Mouse (Mus musculus): ENCODE measurements around the gene Pcca.

Pcca gene

DNA sequence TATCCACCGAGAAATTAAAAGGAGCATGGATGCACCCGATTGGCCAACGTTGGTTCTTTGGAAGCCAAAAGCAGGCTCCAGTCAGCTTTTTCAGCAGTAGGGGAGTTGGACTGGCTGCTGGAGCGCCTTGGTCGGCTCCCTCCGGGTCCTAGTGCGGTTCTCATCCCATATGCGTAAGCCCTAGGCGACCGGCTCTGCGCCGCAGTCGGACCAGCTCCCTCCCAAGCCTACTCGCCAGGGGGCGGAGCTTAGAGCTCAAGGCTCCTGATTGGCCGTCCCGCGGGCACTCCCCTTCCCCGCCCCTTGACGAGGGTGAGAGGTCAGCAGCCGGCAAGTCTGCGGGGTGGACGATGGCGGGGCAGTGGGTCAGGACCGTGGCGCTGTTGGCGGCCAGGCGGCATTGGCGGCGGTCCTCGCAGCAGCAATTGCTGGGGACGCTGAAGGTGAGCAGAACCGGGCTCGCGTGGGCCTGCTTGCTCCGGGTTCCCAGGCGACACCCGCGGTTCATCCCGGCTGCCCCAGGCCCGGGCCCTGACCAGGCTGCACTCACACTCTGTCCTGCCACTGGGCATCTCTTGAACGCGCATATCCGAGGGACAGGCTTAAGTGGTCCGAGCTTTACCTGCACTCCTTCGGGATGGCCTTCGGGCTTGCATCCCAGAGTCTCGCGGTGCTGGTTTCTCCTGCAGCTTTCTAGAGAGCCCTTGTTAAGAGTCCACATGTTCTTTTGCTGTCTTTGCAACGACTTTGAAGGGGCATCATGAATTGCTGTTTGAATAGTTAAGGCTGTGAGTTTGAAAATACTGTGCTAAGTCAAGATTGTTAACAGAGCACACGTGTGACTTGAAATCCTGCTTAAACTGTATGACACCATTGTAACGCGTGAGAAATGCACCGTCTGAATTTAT, at the start of gene Pcca:
Pcca (plus strand) TSS at position 308 of the 908 bp plus-strand sequence.
- in situ Hi-C loops (cut with MboI, MseI): no loop called here

DNA sequence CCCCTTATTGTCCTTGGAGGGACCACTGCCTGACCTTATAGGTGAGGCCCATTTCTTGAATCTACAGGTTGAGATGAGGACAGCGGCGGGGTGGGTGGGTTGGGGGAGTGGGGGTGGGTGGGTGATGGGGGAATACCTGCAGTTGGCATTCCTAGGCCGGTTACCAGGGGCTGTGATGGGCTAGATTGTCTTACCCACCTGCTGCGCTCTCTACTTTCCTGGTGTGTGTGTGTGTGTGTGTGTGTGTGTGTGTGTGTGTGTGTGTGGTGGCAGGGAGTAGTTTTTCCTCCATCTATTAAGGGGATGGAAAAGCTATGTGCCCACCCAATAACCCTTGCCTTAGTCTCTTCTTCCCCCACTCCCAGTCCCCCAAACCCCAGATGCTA, 49.7 kb upstream of the Pcca start:
- in situ Hi-C loops (cut with MboI, MseI): loop anchor here (25.0 kb wide), 1 partner anchor 403 kb away; no protein-coding TSS in a partner anchor

DNA sequence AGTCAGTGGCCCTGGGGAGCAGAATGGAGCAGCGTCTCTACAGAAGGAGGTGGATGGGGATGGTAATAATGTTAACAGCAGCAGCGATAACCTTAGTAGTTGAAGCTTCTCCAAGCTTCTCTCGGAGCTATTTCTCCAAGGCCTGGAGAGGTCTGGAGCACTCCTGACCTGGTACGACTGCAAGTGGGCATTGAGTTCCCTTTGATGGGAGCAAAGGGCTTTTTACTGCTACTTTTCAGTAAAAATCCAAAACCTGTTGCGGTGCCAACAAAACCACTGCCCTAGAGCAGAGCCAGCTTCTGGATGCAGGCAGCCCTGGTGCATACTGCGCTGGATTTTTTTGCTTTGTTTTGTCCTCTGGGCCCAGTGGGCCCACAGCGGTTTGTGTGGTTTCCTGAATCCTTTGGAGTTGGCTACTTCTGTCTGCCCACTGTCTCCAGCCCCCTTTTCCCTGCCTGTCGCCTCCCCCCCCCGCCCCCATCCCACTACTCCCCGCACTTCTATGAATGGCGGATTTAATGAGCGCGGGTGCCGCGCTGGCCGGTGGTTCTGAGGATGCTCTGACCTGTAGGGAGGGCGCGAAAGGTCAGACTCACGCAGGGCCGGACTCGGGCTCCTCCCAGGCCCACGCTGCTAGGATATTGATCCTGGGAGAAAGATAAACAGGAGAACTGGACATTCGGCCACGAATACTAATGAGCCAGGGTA, 49.1 kb upstream of the Pcca start:
- in situ Hi-C loops (cut with MboI, MseI): loop anchor here (25.0 kb wide), 1 partner anchor 402 kb away; no protein-coding TSS in a partner anchor

- in situ Hi-C loops (cut with MboI, MseI): loop anchor here (25.0 kb wide), 1 partner anchor 402 kb away; no protein-coding TSS in a partner anchor
Measured at GRCm38 (mm10) chr14:122485635-122486181, 48.4 kb upstream of the Pcca start.

DNA sequence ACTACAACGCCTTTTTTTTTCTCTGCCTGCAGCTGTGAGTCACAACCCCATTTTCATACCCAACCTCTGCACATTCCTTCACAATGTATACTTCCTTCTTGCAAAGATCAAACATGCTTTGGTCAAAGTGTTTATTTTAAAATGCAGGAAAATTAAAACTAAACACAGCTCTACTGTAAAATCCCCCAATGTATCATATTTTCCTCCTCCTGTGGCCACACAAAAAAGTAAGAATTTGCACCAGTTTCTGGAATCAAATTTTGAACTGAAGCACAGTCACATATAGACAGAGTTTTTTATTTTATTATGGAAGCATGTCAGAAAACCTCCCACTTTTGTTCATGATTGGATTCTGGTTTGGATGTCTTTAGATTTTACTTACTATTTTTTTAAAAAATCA, 47.5 kb upstream of the Pcca start:
- in situ Hi-C loops (cut with MboI, MseI): loop anchor here (25.0 kb wide), 1 partner anchor 401 kb away; no protein-coding TSS in a partner anchor

DNA sequence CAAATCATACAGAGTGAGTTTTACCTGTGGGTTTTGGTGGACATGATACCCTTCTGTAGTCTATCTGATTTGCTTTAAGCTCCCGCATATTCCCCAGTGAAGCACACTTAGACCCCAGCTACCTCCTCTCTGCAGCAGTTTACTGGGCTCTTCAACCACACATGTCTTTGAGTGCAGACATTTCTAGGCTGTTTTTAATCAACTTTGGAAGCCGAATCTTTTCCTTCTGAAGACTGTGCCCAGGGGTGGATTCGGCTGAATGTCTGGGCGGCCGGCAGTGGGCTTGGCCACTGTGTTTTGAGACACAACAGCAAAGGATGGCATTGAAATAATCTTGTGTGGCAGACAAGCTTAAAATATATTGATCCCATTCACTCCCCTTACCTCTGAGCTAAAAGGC, 46.8 kb upstream of the Pcca start:
- in situ Hi-C loops (cut with MboI, MseI): loop anchor here (25.0 kb wide), 1 partner anchor 400 kb away; no protein-coding TSS in a partner anchor

DNA sequence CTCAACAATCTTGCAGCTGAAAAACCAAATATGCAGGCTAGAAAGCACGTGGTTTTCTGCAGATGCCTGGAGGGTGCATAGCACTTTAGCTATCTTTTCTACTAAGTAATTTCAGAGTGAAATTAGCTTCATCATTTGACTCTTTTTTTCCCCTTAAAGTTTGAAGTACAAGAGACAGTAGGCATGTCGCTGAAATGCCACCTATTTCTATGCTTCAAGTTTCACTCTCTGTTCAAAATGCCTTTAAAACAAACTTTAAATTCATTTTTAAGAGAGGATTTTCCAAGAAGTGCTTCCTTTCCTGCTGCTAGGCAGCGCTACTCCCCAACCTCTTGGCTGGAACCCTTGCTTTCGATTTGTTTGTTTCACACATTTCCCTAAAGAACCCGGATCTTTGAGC, 45.1 kb upstream of the Pcca start:
- in situ Hi-C loops (cut with MboI, MseI): loop anchor here (25.0 kb wide), 1 partner anchor 398 kb away; no protein-coding TSS in a partner anchor

DNA sequence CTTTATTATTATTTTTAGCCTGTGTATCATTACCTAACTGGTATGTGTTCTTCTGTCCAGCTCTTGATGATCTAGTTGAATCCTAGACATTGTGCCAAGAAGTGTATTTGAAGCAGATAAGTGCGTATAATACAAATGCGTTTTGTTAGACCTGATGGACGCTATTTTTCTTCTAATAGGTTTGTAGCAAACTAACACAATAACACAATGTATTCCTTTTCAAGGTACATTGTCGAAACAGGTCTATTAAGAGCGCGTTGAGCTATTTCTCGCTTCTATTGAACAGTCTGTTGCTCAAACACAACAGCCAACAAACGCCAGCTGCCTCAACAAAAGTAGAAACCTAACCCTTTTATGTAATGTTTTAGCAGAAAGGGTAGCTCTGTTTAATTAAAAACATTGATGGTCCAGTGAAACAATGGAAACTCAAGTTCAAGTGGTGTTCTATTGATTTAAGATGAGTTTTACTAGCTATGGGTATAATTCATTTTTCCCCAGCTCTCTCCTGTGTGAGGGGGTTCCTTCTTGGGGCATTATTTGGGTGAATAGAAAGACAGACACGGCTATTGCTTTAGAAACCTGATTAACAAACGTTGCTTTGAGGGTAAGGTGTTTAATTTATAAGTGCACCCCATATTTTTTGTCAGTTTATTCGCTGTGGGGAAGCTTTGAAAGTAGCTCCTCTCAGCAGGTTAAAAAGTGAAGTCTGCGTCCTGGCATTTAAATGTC, 44.3 kb upstream of the Pcca start:
- in situ Hi-C loops (cut with MboI, MseI): loop anchor here (25.0 kb wide), 1 partner anchor 397 kb away; no protein-coding TSS in a partner anchor

DNA sequence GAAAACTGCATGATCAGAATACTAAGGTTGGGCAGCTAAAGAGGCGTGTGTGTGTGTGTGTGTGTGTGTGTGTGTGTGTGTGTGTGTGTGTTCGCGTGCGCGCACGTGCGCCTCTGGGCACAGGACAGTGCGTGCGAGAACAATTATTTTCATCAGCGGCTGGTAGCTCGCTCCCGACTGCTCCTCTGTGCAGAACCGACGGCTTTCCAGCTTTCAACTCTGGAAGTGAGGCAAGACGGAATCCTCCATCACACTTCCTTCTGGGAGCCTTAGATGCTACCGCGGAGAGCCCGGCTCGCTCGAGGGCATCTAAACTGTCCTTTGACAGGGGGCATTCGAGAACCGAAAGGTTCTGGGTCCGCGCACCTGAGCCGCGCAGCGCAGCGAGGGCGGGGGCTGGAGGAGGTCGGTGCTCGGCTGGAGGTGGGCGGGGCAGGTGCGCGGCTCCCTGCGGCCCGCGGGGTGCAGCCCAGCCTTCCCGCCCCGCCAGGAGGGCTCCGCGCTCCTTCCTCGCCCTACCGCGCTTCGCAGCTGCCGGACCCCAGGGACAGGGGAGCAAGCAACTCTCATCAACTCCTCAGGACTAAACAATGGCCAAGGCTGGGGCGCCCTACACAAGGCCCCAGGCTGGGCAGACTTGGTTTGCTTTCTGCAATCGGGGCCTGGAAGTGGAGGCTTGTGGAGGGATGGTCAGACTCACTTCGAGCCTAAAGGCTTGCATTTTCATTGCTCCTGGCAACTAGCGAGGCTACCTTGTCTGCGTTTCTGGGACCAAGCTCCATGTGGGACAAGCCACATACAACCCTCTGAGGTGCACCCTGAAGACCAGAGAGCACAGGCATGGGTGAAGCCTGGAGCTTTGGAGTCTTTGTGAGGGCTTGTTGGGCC, 43.4 kb upstream of the Pcca start, which contains the start of gene Gm10837:
Gm10837 (plus strand) TSS at position 146 of the 888 bp plus-strand sequence.
- in situ Hi-C loops (cut with MboI, MseI): loop anchor here (25.0 kb wide), 1 partner anchor 397 kb away; no protein-coding TSS in a partner anchor

- in situ Hi-C loops (cut with MboI, MseI): loop anchor here (25.0 kb wide), 1 partner anchor 396 kb away; no protein-coding TSS in a partner anchor
Measured at GRCm38 (mm10) chr14:122491521-122491920, 42.6 kb upstream of the Pcca start.

GRCm38 (mm10) chr14:122492015-122492414, 42.1 kb upstream of the Pcca start:
- in situ Hi-C loops (cut with MboI, MseI): loop anchor here (25.0 kb wide), 1 partner anchor 395 kb away; no protein-coding TSS in a partner anchor

- in situ Hi-C loops (cut with MboI, MseI): no loop called here
Measured at GRCm38 (mm10) chr14:122509058-122509457, 25.1 kb upstream of the Pcca start.

- in situ Hi-C loops (cut with MboI, MseI): loop anchor here (5.0 kb wide), 1 partner anchor 286 kb away; no protein-coding TSS in a partner anchor
Measured at GRCm38 (mm10) chr14:122511519-122511918, 22.6 kb upstream of the Pcca start.

- in situ Hi-C loops (cut with MboI, MseI): loop anchor here (5.0 kb wide), 1 partner anchor 284 kb away; no protein-coding TSS in a partner anchor
Measured at GRCm38 (mm10) chr14:122513511-122514036, 20.6 kb upstream of the Pcca start.

GRCm38 (mm10) chr14:122528475-122528874, 5.6 kb upstream of the Pcca start:
- in situ Hi-C loops (cut with MboI, MseI): no loop called here

DNA sequence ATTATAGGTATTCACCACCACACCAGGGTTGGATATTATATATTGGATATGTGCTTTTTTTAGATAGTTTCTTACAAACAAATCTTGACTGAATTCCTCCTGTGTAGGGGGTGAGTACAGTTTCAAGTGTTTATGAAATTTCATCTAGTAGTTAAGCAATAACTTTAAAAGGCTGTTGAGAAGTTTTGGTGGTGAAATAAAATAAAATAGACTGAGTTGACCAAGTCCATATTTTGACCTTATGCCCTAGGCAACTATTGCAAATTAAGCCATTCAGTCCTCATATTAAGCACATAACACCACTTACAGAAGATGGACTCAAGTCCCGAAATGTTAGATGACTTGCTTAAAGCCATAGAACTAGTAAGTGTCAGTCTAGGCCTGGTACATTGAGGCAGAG, 1.9 kb downstream of the Pcca start:
- in situ Hi-C loops (cut with MboI, MseI): no loop called here

DNA sequence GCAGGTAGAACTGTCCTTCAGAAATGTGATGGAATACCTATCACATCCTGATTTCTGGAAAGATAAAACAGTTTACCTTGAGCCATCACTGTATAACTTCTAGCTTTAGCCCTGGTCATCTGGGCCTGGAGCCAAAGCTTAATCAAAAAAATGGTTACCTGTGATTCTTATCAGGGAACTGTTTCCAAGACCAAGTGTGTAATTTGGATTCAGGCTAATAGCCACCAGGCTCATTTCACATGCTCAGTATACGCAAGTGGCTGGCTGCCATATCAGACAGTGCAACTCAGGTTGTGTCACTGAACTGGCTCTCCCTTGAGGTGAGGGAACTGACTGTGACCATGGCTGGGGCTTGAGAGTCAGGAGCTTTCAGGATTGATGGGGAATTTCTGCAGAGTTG, 14.3 kb downstream of the Pcca start:
- in situ Hi-C loops (cut with MboI, MseI): no loop called here

DNA sequence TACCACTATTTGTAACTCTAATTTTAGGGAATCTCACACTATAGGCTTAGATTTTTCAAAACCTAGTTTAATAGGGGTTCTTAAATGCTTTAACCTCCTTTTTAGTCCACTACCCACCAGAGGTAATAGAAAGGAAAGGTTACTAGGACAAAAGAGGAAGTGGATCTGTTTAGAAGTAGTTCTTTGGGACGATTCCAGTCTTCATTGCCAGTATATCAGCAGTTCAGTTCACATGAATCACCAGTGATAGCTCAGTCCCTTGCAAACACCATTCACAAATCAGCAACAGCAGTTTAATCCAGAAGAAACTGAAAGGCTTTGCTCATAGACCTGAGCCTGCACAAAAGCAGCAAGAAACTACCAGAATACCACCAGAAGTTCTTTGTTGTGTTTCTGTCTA, 14.8 kb downstream of the Pcca start:
- in situ Hi-C loops (cut with MboI, MseI): no loop called here

DNA sequence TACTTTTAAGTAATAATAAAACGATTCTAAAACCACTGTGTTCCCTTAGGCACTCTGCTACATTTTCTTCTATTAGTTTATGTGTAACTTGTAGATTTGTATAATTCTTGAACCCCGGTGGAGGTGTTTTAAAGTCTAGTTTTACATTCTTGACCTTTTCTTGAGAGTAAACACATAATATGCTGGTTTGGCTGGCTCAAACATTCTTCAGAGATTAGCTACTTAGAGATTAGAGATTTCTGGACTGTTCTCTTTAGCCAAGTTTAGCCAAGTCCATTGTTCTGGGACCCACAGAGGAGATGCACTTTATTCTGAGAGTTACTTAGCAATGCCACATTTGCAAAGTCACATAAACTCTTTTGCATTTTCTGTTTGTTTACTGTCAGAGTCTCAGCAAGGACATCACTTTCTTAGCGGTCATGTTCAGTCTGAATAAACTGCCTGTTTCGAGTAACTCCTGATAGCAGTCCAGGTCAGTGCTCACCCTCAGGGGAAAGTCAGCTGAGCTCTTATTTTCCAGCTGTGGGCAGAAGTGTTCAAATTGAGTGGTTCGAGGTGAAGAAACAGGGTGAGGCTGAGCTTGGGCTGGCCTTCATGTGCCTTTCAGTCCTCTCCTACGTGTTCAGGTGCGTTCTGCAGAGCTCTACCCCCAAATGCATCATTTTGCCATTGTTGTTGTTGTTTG, 18.8 kb downstream of the Pcca start:
- in situ Hi-C loops (cut with MboI, MseI): loop anchor here (25.0 kb wide), 1 partner anchor 1241 kb away; no protein-coding TSS in a partner anchor
